Mouse (Mus musculus): Measurements from ENCODE around the gene Gab2.

Gene Gab2

GRCm38 (mm10) chr7:97346111-97346821 lies 264.9 kb downstream of the Gab2 start:
- no peak for DNase-seq (ENCODE audit: low spot score)

- DNase-seq (ENCODE audit: low spot score) = no peak
Observed at GRCm38 (mm10) chr7:97346822-97347166, 265.4 kb downstream of the Gab2 start.

- no peak for DNase-seq (ENCODE audit: low spot score)
Observed at GRCm38 (mm10) chr7:97347464-97347863, 266.1 kb downstream of the Gab2 start.

GRCm38 (mm10) chr7:97348318-97348717 lies 266.9 kb downstream of the Gab2 start:
- no peak for DNase-seq (ENCODE audit: low spot score)

- no peak for DNase-seq (ENCODE audit: low spot score)
Observed at GRCm38 (mm10) chr7:97348836-97349235, 267.4 kb downstream of the Gab2 start.

GRCm38 (mm10) chr7:97349438-97349837 lies 268.1 kb downstream of the Gab2 start:
- DNase-seq (ENCODE audit: low spot score) = no peak

- DNase-seq (ENCODE audit: low spot score) = no peak
Observed at GRCm38 (mm10) chr7:97350891-97351290, 269.5 kb downstream of the Gab2 start.

GRCm38 (mm10) chr7:97351792-97352513 lies 270.6 kb downstream of the Gab2 start:
- no peak for DNase-seq (ENCODE audit: low spot score)

- DNase-seq (ENCODE audit: low spot score) = no peak
Observed at GRCm38 (mm10) chr7:97353356-97353755, 272.0 kb downstream of the Gab2 start.

GRCm38 (mm10) chr7:97355068-97355841 lies 273.9 kb downstream of the Gab2 start:
- DNase-seq (ENCODE audit: low spot score) = no peak

GRCm38 (mm10) chr7:97356253-97356652 lies 274.9 kb downstream of the Gab2 start:
- DNase-seq (ENCODE audit: low spot score) = no peak

GRCm38 (mm10) chr7:97356875-97357276 lies 275.5 kb downstream of the Gab2 start:
- DNase-seq (ENCODE audit: low spot score) = no peak

GRCm38 (mm10) chr7:97357840-97358239 lies 276.5 kb downstream of the Gab2 start:
- DNase-seq (ENCODE audit: low spot score) = no peak

GRCm38 (mm10) chr7:97358347-97358746 lies 277.0 kb downstream of the Gab2 start:
- no peak for DNase-seq (ENCODE audit: low spot score)

Data from yolk sac, embryonic 10.5 days (tissue).